Mouse (Mus musculus): ENCODE results near the gene Mettl7b. TPM values are rescaled to one million over a fixed set of nuclear protein-coding genes. Genes with fewer than 3 reads are reported as not detected.
"Not testable (repeated sequence)": the region's sequence is repeated elsewhere in the genome, so short reads cannot be mapped to it uniquely, and the experiment has no call there.

Mettl7b gene
- not detected in 2 replicates for polyA plus RNA-seq (2016; fragmentation: Nextera tagmentation; extraction: Ambion mirVana)

GRCm38 (mm10) chr10:128960590-128961584 is at the start of gene Mettl7b:
TSS of gene Mettl7b (minus strand) at chr10:128960988.
- Histone ChIP-seq H3K4me2 (no peak within 1 kb of the TSS), H3K4me1 (no peaks in the 10 kb centered on the region), H3K9ac (no peak within 1 kb of the TSS), H3K27me3 (replicated peaks) (peaks cover 35% of the 10 kb centered on the region), H3K36me3 (no peaks in the 10 kb centered on the region), H3K4me3 (no peak within 1 kb of the TSS), H3K27ac (no peak within 1 kb of the TSS), H3K9me3 (replicated peaks) (no peaks in the 10 kb centered on the region)
- no peak for ATAC-seq
- 56% methylated on average over 12 of the region's 12 CpGs for WGBS (ENCODE audit: insufficient replicate concordance)

- H3K9ac ChIP-seq = no peak within 1 kb of the TSS
- no peaks in the 10 kb centered on the region for H3K4me1 ChIP-seq
- no peaks in the 10 kb centered on the region for H3K9me3 ChIP-seq (replicated peaks)
- H3K4me2 ChIP-seq = no peak within 1 kb of the TSS
- H3K36me3 ChIP-seq = no peaks in the 10 kb centered on the region
- H3K27ac ChIP-seq = no peak within 1 kb of the TSS
- ATAC-seq = no peak
- H3K27me3 ChIP-seq (replicated peaks) = no peaks in the 10 kb centered on the region
- WGBS (ENCODE audit: insufficient replicate concordance) = 42% methylated on average over 2 of the region's 2 CpGs
- no peak within 1 kb of the TSS for H3K4me3 ChIP-seq
Observed at GRCm38 (mm10) chr10:129010288-129010841, 49.6 kb upstream of the Mettl7b start, which contains the start of gene Olfr763. TSS of gene Olfr763 (plus strand) at chr10:129010791.

GRCm38 (mm10) chr10:129004032-129004920 is 43.5 kb upstream of the Mettl7b start:
- Histone ChIP-seq H3K27me3 (replicated peaks) (no peaks in the 10 kb centered on the region), H3K36me3 (no peaks in the 10 kb centered on the region), H3K27ac (no peak overlapping the region), H3K4me3 (no peak overlapping the region), H3K9me3 (replicated peaks) (no peaks in the 10 kb centered on the region), H3K4me1 (no peaks in the 10 kb centered on the region), H3K9ac (no peak overlapping the region), H3K4me2 (no peak overlapping the region)
- WGBS (ENCODE audit: insufficient replicate concordance) = 61% methylated on average over 14 of the region's 14 CpGs
- ATAC-seq = no peak

- no peak overlapping the region for H3K4me2 ChIP-seq
- H3K4me1 ChIP-seq = no peaks in the 10 kb centered on the region
- WGBS (ENCODE audit: insufficient replicate concordance) = 38% methylated on average over 4 of the region's 4 CpGs
- ATAC-seq = 0 out of 2 replicates have a peak, but pooled peaks have one; percentile 37
- no peak overlapping the region for H3K9ac ChIP-seq
- no peaks in the 10 kb centered on the region for H3K27me3 ChIP-seq (replicated peaks)
- no peak overlapping the region for H3K4me3 ChIP-seq
- H3K36me3 ChIP-seq = no peaks in the 10 kb centered on the region
- no peaks in the 10 kb centered on the region for H3K9me3 ChIP-seq (replicated peaks)
- H3K27ac ChIP-seq = no peak overlapping the region
Observed at GRCm38 (mm10) chr10:128996523-128997040, 35.8 kb upstream of the Mettl7b start.

GRCm38 (mm10) chr10:128995796-128996195 is 35.0 kb upstream of the Mettl7b start:
- H3K4me1 ChIP-seq = no peaks in the 10 kb centered on the region
- WGBS (ENCODE audit: insufficient replicate concordance) = 72% methylated on average over 1 of the region's 1 CpGs
- ATAC-seq = no peak
- H3K4me2 ChIP-seq = no peak overlapping the region
- H3K9me3 ChIP-seq (replicated peaks) = no peaks in the 10 kb centered on the region
- no peak overlapping the region for H3K4me3 ChIP-seq
- H3K9ac ChIP-seq = no peak overlapping the region
- no peaks in the 10 kb centered on the region for H3K36me3 ChIP-seq
- H3K27ac ChIP-seq = no peak overlapping the region
- no peaks in the 10 kb centered on the region for H3K27me3 ChIP-seq (replicated peaks)

GRCm38 (mm10) chr10:128990994-128991393 is 30.2 kb upstream of the Mettl7b start:
- H3K9me3 ChIP-seq (replicated peaks) = no peaks in the 10 kb centered on the region
- no peaks in the 10 kb centered on the region for H3K4me1 ChIP-seq
- H3K4me3 ChIP-seq = no peak overlapping the region
- H3K27me3 ChIP-seq (replicated peaks) = no peaks in the 10 kb centered on the region
- no peak overlapping the region for H3K27ac ChIP-seq
- no peak overlapping the region for H3K9ac ChIP-seq
- no peak overlapping the region for H3K4me2 ChIP-seq
- H3K36me3 ChIP-seq = no peaks in the 10 kb centered on the region
- no peak for ATAC-seq

- H3K4me2 ChIP-seq; H3K27ac ChIP-seq; H3K9ac ChIP-seq; ATAC-seq; H3K4me3 ChIP-seq; H3K36me3 ChIP-seq; H3K27me3 ChIP-seq (replicated peaks); H3K4me1 ChIP-seq; H3K9me3 ChIP-seq (replicated peaks): not testable (repeated sequence)
- 50% methylated on average over 7 of the region's 10 CpGs for WGBS (ENCODE audit: insufficient replicate concordance)
Observed at GRCm38 (mm10) chr10:128990129-128990850, 29.5 kb upstream of the Mettl7b start.

GRCm38 (mm10) chr10:128989131-128989530 is 28.3 kb upstream of the Mettl7b start, which contains the start of gene Olfr9:
TSS of gene Olfr9 (plus strand) at chr10:128989431.
- not testable (repeated sequence) for H3K36me3 ChIP-seq; H3K9ac ChIP-seq; H3K4me3 ChIP-seq; H3K27me3 ChIP-seq (replicated peaks); H3K9me3 ChIP-seq (replicated peaks); H3K4me2 ChIP-seq; H3K27ac ChIP-seq; ATAC-seq; H3K4me1 ChIP-seq
- 50% methylated on average over 1 of the region's 1 CpGs for WGBS (ENCODE audit: insufficient replicate concordance)

GRCm38 (mm10) chr10:128980644-128981365 is 20.0 kb upstream of the Mettl7b start:
- Histone ChIP-seq H3K27me3 (replicated peaks) (no peaks in the 10 kb centered on the region; the same call in 1 of the 2 replicates), H3K4me1 (no peaks in the 10 kb centered on the region), H3K9me3 (replicated peaks) (no peaks in the 10 kb centered on the region), H3K4me3 (no peak overlapping the region), H3K27ac (no peak overlapping the region), H3K9ac (no peak overlapping the region), H3K4me2 (no peak overlapping the region), H3K36me3 (no peaks in the 10 kb centered on the region)
- no peak for ATAC-seq
- WGBS (ENCODE audit: insufficient replicate concordance) = 45% methylated on average over 3 of the region's 3 CpGs

GRCm38 (mm10) chr10:128977522-128978114 is 16.8 kb upstream of the Mettl7b start:
- Histone ChIP-seq H3K36me3 (no peaks in the 10 kb centered on the region), H3K9me3 (replicated peaks) (no peaks in the 10 kb centered on the region), H3K4me3 (no peak overlapping the region), H3K9ac (no peak overlapping the region), H3K4me1 (no peaks in the 10 kb centered on the region), H3K27me3 (replicated peaks) (no peaks in the 10 kb centered on the region; the same call in 1 of the 2 replicates), H3K27ac (no peak overlapping the region), H3K4me2 (no peak overlapping the region)
- WGBS (ENCODE audit: insufficient replicate concordance) = 20% methylated on average over 9 of the region's 9 CpGs
- ATAC-seq = no peak

Measured in liver, embryonic 12.5 days (tissue).